Mouse (Mus musculus): ENCODE measurements around the gene Ints13.
"Not testable (repeated sequence)": the region's sequence is repeated elsewhere in the genome, so short reads cannot be mapped to it uniquely, and the experiment has no call there.

Gene Ints13

DNA sequence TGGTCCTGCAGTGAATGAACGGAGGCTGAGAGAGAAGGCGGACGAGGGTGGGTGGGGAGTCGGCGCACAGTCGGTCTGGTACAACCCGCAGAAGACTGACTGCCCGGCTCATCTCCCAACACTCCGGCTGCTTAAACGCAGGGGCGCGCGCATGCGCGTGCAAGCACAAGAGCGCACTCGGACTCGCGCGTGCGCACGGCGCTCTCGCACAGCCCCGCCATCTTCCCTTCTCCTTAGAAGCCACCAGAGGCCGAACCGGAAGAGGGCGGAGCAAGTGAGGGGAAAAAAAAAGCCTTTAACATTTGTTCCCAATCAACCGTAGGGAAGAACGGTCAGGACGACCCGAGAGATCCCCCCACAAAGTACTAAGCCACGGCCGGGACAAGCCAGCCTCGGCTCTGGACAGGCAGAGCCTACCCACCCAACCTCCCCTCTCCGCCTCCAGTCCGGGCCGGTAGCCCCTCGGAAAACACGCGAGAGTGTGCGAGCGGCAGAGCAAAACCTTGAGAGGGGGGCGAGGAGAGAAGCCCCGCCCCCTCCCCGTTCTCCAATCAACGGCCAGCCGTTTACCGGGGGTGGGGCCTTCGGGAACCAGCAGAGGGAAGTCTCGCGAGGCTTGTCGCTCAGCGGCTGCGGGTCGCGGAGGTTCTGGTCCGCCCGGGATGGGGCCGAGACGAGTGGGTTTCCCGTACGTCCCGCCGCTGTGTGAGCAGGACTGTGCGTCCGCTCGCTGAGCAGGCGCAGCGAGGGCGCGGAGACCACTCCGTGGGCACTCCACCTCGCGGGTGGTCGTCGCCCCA, at the start of gene Ints13:
Gene Ints13, minus strand, starts transcription at position 526 of the 800 bp plus-strand sequence.
- peak; percentile 96 to 98 for DNase-seq (ENCODE audit: low spot score in 2 of 2)

DNA sequence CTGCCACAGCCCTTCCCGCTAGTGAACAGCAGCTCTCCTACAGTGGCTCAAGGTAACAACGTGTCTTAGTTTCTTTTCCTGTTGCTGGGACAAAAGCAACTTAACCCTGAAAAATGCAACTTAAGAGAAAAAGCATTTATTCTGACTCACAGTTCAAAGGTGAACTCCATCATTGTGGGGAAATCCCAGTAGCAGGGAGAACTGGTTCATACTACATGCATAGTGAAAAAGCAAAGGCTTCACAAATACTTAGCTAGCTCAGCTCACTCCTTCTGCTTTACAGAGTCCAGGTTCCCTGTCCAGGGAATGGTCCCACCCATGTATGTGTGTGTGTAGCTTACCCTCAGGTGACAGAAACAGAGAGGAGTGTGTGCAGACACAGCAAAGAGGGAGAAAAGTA, 39.0 kb upstream of the Ints13 start:
- DNase-seq (ENCODE audit: low spot score in 2 of 2): no peak

DNA sequence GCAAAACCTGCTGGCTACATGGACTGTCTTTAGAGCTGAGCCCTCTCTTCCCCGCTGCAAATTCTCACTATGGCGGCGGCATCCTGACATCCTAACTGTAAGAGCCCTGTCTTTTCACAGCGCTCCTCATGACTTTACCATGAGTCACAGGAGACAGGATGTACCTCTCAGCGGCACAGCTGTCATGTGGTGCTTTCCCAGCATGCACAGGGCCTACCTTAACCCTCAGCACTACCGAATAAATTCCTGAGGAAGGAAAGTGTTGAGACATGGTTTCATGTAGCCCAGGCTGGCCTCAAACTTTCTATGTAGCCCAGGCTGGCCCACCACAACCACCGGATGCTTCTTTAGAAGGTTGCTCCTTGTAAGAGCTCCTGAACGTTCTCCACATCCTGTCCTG, 38.3 kb upstream of the Ints13 start:
- DNase-seq (ENCODE audit: low spot score in 2 of 2): no peak

DNA sequence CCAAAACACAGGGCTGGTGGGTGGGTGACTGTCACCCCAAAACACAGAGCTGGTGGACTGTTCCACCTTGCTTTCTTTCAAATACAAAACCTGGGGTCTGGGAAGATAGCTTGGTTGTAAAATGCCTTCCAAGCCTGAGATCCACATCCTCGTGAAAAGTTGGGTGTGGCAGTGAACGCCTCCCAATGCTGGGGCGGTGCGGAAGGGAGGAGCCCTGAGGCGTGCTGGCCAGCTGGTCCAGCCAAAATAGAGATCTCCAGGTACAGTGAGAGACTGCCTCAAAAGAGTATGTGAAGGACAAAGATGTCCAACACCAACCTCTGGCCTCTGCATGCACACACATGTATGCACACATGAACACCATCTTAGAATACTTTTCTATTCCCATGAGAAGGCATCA, 36.9 kb upstream of the Ints13 start:
- no peak for DNase-seq (ENCODE audit: low spot score in 2 of 2)

DNA sequence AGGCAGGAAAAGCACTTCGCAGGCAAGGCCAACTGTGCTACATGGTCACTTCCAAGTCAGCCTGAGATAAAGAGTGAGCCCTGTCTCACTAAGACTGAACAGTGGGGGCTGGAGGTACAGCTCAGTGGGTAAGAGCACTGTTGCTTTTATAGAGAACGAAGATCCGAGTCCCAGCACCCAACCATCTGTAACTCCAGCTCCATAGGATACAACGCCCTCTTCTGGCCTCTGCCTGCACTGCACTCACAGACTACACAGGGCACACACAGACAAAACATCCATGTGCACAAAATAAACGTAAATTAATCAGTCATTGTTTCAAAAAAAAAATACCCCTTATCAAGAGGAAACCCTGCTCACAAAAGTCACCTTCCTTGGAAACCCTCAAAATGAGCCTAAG, 36.3 kb upstream of the Ints13 start:
- no peak for DNase-seq (ENCODE audit: low spot score in 2 of 2)

DNA sequence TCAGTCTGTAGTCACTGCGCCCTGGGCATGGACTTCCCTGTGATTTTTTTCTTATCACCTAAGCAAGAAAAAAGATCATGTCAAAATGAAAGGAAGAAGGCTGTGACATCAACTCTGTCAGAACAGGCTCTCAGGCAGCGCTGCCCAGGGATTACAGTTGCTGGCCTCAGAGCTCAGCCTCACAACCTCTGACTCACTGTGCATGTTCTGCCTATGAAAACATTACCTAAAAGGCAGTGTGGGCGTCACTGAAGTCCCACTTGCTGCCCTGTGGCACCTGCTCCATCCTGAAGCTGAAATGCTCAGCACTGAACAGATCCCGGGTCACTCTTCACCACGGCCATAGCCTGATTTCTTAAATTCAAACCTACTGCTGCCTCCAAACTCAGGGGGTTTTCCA, 35.1 kb upstream of the Ints13 start:
- DNase-seq (ENCODE audit: low spot score in 2 of 2): no peak

DNA sequence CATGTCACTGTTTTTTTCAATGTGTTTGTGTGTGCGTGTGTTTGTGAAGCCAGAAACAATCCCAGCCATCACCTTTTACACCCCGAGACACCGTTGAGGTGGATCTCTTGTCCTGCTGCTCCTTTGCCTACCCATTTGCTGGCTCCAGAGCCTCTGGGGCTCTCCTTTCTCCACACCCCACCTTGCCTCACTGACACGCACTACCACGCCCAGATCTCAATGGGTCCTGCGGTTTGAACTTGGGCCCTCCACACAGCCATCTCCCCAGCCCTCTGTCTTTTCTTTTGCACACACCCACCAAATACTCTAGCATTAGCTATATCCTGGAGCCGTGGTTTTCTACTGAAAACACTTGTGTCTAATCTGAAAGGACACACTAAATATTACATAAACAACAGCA, 34.3 kb upstream of the Ints13 start:
- no peak for DNase-seq (ENCODE audit: low spot score in 2 of 2)

DNA sequence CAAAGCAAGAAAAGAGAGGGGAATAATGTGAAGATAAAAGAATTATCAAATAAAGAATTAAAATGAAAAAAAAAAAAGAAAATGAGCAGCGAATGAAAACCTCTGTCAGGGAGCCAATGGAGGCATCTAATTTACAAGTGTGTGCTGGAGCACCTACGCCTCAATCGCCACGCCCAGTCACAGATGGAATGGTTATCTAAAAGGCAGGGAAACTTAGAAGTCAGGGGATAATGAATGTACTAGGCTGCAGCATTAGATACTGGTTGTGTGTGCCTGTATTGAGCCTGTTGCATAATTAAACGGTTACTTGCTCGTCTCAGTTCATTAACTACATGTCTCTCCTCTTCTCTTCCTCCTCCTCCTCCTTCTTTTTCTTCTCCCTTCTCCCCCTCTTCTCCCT, 33.8 kb upstream of the Ints13 start:
- DNase-seq (ENCODE audit: low spot score in 2 of 2): no peak

DNA sequence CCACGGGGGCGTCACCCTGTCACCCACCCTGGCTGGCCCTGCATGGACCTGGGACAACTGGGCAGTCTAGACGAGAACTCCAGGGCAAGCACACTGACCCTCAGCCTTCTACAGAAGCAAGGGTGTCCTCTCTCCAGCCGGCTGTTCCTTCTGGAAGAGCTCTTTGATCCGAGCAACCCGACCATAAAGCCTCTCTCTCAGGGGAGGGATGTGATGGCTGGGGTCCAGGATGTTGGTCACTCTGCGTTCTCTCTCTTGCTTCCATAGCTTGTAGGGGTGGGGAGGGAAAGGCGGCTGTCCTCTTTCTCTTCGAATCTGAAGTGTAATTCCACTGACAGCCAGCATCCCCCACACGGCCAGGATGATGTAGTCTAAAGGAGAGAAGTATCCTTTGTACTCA, 26.0 kb upstream of the Ints13 start:
- DNase-seq (ENCODE audit: low spot score in 2 of 2): no peak

DNA sequence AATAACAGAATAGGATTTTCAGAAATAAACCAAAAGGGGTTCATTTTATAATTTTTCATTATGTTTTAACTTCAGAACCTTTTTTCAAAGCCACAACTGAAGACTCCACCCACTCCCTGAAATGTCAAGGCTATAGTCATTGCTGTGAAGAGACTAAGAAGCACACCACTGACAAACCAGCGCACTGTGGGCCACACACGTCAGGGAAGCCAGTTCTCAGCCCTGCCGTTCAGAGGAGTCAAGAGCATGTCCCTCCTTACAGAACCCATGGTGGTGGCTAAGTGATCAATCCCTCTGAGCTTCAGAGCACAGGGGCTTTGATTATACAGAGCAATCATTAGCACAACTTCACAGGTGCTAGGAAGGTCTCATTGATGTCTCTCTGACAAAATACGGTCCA, 25.0 kb upstream of the Ints13 start:
- DNase-seq (ENCODE audit: low spot score in 2 of 2): no peak

DNA sequence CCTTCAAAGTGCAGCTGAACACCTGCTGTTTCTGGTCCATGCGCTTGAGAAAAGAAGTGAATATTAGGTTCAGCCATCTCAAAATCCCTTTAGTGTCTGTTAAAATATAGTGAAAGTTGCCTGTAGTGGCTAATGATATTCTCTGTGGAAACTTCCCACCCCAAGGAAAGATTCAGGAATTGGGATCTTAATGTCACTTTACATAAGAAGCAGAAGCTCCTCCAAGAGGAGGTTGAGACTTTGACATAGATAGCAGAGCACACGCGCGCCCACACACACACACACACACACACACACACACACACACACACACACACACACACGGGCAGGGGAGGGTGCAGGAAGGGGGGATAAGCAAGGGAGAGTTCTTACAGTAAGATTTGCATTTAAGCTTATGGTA, 7.5 kb upstream of the Ints13 start:
- DNase-seq (ENCODE audit: low spot score in 2 of 2): no peak

DNA sequence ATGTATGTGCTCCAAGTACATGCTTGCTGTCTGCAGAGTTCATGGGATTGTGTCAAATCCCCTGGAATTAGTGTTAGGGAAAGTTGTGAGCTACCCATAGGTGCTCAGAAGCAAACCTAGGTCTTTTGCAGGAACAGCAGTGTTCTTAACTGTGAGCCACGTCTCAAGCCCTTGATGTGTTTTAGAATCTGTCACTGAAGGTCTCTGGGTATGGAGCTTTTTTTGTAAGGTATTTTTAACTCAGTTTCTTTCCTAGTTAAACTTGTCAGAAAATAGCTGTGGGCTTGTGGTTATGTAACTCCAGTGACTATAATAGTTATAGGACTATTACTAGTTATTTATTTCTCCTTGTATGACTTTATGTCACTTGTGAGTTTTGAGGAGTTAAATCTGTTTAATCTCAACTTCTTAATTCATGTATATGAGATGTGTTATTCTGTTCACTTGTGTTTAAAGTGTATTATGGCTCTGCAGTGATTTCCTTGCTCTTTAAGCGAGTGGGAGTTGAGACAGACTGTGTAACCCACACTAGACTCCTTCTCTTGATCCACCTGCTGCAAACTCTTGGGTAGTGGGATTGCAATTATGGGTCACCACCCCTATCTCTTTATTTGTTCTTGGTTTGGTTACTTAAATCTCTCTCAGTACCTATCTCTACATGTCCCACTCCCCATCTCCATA, 5.9 kb upstream of the Ints13 start:
- DNase-seq (ENCODE audit: low spot score in 2 of 2): no peak

DNA sequence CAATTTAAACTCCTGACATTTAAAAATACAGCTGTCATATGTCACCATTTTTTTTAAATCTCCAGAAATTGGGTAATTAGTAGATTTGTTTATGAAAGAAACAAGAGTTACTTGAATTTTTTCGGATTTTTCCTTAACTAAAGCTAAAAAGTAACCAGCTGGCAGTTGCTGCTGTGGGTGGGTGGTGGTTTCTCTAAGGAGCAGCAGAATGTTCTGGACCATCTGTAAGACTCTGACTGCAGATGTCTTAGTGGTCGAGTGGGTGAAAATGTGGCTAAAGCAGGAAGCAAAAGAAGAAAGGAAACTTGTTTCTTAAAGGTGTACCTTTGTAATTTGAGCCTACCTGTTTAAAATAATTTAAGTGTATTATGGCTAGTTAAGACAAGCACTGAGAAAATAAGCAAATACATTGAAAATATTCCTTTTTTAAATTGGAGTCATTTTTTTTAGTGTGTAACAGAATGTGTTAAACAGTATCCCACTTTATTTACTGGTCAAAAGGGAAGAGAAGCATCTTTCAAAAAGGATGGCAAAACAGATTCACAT, 2.8 kb upstream of the Ints13 start:
- no peak for DNase-seq (ENCODE audit: low spot score in 2 of 2)

DNA sequence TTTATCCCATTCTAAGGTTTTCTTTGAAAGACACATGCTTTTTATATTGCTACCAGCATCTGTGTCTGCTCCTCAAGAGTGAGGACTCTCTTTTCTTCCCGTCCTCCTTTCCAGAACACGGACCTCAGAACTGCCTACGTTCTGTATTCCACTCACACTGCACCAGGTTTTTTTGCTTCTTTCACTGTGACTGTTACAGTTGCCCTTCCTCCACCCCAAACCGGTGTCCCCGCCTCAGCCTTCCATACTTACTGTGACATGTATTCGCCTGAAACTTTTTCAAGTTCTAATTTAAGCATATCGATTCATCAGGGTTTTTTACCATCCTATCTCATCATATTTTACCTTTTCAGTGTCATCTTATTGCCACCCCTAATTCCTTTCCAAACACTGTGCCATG, 951 bp upstream of the Ints13 start:
- no peak for DNase-seq (ENCODE audit: low spot score in 2 of 2)

DNA sequence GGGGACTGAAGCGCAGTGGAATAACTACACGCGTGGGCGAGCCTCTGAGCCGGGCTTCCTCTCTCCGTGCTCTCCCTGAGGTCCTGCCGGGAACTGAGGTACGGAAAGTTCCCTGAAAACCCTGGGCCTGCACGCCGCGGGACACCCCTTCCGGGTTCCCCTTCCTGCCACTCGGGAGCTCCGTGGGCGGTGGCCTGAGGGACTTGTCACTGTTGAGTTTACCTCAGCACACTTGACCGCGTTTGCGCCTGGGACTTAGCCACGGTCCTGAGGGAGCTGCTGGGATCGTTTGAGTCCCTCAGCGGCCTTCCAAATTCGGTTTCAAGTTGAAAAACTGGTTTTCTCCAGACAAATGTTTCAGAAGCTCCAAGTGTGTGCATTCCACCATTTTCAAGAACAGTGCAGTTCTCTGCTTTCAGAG, 486 bp upstream of the Ints13 start:
- DNase-seq (ENCODE audit: low spot score in 2 of 2): peak in 1 of 2 experiments; percentile 71

DNA sequence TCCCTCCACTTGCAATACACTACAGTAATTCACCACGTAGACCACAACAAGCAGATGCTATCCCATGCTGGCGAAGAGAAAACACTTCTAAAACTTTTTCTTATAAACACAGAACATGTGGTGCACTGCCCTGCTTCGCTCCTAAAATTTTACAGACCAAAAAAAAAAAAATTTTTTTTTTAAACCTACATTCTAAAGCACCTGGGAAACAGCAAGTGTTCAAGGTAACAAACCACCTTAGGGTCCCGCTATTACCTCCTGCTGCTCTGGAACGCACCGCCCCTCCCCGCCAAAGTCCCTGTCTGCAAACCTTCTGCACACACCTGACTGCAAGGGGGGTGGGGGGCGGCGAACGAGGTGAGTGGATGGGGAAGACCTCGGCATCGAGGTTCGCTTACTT, 732 bp downstream of the Ints13 start, which contains the start of gene Fgfr1op2:
Gene Fgfr1op2, plus strand, starts transcription at position 301 of the 400 bp plus-strand sequence.
- DNase-seq (ENCODE audit: low spot score in 2 of 2): no peak

DNA sequence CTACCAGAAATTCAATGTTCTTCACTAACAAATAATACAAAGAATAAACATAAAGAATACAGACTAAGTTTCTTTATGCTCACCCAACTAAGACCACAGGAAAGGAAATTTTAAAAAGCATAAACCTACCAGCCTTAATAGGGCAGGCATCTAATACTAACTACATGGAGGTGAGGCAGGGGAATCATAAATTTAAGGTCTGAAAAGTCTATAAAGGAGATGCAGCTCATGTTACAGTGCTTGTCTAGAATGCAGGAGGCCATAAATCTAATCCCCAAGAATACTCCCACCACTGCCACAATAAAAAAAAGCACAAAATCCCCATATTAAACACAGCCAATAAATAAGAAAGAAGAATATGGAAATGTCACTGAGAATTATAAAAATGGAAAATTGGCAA, 5.6 kb downstream of the Ints13 start:
- no peak for DNase-seq (ENCODE audit: low spot score in 2 of 2)

DNA sequence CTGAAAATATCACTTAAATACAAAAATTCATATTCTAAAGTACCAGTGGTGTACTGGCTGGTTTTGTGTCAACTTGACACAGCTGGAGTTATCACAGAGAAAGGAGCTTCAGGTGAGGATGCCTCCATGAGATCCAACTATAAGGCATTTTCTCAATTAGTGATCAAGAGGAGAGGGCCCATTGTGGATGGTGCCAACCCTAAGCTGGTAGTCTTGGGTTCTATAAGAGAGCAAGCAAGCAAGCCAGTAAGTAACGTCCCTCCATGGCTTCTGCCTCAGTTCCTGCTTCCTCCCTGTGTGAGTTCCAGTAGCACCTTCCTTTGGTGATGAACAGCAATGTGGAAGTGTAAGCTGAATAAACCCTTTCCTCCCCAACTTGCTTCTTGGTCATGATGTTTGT, 15.2 kb downstream of the Ints13 start:
- DNase-seq (ENCODE audit: low spot score in 2 of 2): not testable (repeated sequence)

DNA sequence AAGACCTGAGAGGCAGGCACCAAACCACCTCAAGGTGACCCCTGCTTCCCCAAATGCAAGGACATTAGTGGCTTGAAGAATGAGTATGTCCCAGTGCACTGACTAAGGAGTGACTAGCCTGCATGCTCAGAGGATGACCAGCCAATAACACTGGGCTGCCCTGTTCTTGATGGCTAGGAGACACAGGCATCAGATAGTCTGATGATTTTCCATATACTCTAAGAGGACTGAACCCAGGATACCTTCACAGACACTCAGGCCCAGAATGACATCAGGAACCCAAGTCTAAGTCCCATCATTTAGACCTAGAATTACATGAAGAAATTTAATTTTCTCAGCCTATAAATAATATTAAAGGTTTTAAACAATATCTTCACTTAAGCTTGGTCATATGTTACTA, 26.3 kb downstream of the Ints13 start:
- DNase-seq (ENCODE audit: low spot score in 2 of 2): no peak

DNA sequence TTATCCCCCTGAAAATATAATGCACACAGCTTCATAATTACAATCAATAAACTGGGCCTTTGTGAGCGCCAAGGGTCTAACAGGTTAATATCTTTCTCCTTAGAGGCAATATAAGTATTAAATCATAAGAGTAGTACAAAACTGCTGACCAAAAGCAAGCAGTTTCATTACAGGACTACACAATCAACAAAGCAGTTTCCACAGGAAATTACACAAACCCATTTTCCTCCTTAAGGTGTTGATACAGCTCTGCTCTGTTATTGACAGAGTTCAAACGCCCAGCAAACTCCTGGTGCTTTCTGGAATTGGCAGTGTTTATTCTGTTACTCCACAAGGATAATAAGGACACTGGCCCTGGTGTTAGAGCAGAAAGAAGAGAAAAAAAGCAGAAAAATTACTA, 27.2 kb downstream of the Ints13 start:
- DNase-seq (ENCODE audit: low spot score in 2 of 2): no peak

DNA sequence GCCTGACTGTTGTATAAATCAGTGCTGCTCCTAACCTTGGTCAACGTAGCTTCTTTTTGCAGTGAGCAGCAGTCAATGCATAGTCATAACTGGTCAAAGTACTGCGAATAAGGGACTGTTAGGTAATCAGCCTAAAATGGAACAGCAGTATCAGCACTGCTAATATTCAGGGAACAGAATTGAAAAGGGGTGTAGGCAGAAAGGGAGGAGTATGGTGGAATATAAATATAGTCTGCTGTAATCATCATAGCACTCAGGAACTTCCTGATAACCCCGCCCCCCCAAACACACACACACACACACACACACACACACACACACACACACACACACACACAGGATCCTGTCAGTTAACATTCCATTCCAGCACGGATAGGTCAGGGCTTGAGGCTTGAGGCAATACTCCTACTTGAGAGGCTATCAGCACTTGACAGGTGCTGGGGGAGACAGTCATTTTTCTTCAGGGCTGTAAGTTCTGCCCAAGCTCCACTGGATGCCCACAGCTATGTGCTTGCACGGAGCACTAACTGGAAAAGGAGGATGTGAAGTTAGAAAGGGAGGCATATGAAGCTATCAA, 32.3 kb downstream of the Ints13 start:
- no peak for DNase-seq (ENCODE audit: low spot score in 2 of 2)

DNA sequence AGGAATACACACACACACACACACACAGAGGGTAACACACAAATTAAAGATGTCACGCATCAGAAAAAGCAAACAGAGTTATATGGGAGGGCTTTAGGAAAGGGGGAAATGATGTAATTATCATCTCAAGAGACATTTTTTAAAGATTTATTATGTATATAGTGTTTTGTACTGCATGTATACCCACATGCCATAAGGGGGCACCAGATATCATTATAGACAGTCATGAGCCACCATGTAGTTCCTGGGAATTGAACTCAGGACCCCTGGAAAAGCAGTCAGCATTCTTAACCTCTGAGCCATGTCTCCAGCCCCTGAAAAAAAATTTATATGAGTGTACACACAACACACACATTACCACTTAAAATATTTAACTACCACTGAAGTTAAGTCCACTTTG, 33.0 kb downstream of the Ints13 start:
- DNase-seq (ENCODE audit: low spot score in 2 of 2): no peak

DNA sequence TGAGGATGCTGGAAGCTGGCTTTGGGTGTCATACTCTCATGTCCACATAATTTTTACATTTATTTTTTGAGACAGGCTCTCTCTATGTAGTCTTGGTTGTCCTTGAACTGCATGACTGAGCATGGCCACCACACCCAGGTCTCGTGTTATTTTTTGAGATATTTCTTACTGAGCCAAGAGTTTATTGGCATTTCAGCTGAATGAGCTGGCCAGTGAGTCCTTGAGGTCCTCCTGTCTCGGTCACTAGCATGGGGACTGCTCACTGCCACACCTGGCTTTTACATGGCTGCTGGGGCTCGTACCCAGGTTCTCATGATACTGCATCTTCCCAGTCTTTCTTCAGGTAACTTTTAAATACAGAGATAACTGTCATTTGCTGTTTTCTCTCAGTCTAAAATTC, 37.2 kb downstream of the Ints13 start:
- no peak for DNase-seq (ENCODE audit: low spot score in 2 of 2)
